Mouse (Mus musculus): ENCODE measurements at regions not wholly inside any gene's neighbourhood (a gene's known extent, or its start where the extent isn't known, plus 50 kb on each side); places are given as distances from the start of the nearest gene placed in this dataset.

DNA sequence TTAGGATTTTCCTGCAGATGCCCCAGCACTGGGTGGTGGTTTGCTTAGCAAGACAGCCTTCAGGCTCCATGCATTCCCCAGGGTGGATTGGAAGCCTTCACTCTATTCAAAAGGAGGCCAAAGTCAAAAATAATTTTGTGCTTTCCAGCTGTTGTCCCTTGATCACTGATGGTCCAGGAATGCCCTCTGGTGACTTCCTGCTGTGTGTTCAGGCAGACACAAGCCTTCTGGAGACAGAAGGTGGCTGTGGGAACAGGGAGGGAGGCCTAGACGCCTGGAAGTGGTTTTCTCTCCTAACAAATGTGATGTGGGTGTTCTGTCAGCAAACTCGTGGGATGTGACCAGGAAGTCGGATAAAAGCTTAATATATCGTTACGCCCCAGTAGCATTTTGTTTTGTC, 81.3 kb downstream of the Atp6ap1l start:
- no peak for DNase-seq (ENCODE audit: low spot score)

- DNase-seq (ENCODE audit: low spot score), result no peak
These were observed 83.3 kb downstream of the Atp6ap1l start for GRCm38 (mm10) chr13:90821898-90822297.

DNA sequence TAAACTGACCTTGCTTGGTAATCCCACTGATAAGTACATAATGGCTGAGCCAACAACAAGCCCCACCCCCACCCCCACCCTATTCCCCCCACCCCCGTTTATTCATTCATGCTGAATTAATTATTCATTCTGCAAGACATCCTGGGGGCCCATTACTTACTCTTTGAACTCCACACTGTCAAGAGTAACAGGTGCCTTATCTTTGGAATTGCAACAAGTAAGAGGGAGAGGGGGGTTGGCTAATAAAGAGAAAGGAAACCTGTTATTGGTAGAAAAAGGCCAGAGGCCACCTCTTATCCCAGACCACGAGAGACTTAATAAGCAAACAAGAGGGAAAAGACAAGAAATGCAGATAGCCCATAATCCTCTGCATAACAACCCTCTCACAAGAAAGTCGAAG, 84.7 kb downstream of the Atp6ap1l start:
- no peak for DNase-seq (ENCODE audit: low spot score)

GRCm38 (mm10) chr13:90819934-90820333, 85.2 kb downstream of the Atp6ap1l start:
- no peak for DNase-seq (ENCODE audit: low spot score)

- DNase-seq (ENCODE audit: low spot score), result no peak
These were observed 90.8 kb downstream of the Atp6ap1l start for GRCm38 (mm10) chr13:90814174-90814865.

DNA sequence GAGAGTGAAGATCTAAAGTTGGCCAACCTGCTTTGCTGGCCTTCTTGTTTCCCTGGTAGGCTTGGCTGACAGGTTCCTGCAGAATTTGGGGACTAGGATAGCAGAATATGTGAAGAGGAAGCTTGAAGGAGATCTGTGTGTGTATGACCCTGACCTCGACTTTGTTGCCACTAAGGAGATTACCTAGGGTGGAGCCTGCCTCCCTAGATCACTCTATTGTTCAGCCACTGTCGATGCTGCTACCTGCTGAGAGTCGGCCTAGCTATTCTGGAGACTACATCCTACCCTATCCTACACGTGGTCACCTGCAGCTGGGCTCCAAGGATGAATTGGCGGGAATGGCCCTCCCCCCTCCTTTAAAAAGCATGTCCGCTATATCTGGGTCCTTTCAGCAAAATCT, 95.1 kb downstream of the Atp6ap1l start:
- no peak for DNase-seq (ENCODE audit: low spot score)

DNA sequence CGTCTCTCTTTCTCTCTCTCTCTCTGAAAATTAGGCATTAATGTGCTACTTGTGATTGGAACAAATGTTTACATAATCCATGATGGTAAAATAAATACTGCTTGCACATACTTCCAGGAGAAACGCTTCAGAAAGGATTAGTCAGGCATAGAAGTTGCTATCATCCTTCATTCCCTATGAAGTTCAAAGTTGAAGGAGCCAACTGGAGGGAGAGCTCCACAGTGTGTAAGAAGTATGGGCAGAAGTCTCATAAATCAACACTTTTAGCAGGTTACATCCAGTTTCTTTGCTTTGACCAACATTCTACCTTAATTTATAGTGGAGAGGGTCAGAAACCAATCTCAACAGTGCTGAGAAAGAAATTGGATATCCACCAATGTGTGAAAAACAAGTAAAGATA, 105.5 kb downstream of the Atp6ap1l start:
- no peak for DNase-seq (ENCODE audit: low spot score)

DNA sequence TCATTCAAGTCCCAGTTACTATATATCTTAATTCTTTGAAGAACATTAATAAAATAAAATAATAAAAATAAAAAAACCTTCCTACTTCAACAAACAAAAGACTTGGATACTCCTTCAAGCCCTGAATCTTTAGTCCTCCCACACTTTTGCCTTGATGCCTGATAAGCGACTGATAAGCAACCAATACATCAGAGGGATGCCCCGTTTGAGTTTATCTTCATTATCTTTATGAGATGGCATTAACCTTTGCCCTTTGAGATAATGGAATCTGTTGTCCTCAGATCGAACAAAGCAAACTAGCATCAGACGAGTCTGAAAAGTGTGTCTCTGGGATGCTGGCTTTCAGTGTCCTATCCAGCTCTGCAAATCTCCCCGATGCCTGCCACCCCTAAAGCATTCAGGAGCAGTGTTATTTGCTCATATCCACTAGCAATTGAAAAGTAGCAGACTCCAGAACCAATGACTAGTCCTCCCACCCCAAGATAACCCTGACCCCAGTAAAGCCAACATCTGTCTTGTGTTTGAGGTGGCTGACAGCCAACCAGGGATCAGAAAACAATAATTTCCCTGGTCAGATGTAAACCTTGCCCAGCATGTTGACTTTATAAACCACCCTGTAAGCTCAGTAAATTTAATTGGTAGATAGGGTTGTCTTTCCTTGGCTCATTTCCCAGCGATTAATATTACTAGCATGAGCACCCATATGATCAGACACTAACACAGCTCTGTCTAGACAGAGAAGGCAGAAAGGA, 106.2 kb downstream of the Atp6ap1l start:
- no peak for DNase-seq (ENCODE audit: low spot score)

- no peak for DNase-seq (ENCODE audit: low spot score)
These were observed 106.8 kb downstream of the Atp6ap1l start for GRCm38 (mm10) chr13:90798381-90798780.

DNA sequence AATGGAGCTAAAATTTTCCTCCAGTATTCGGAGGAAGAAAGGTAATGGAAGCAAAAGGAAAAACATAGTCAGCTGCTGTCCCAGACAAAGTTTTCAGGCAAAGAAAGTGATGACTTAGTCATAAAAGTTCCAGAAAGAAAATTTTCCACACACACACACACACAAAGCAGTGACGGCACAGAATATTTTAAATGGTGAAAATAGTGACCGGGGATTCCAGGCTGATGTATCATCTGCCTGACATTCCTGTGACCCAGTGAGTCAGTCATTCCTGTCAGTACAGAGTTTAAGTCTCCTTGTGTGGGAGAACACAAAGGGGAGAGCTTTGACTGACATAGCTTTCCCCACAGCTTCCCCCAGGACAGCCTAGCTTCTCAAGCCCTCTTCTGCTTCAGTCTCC, 107.9 kb downstream of the Atp6ap1l start:
- DNase-seq (ENCODE audit: low spot score), result no peak

- no peak for DNase-seq (ENCODE audit: low spot score)
These were observed 108.3 kb downstream of the Atp6ap1l start for GRCm38 (mm10) chr13:90796809-90797208.

GRCm38 (mm10) chr13:90782435-90782834, 122.7 kb downstream of the Atp6ap1l start:
- DNase-seq (ENCODE audit: low spot score), result no peak

GRCm38 (mm10) chr13:90781974-90782373, 123.2 kb downstream of the Atp6ap1l start:
- DNase-seq (ENCODE audit: low spot score), result no peak

GRCm38 (mm10) chr13:90777952-90778298, 127.2 kb downstream of the Atp6ap1l start:
- no peak for DNase-seq (ENCODE audit: low spot score)

- DNase-seq (ENCODE audit: low spot score), result no peak
These were observed 127.8 kb downstream of the Atp6ap1l start for GRCm38 (mm10) chr13:90777123-90777951.

DNA sequence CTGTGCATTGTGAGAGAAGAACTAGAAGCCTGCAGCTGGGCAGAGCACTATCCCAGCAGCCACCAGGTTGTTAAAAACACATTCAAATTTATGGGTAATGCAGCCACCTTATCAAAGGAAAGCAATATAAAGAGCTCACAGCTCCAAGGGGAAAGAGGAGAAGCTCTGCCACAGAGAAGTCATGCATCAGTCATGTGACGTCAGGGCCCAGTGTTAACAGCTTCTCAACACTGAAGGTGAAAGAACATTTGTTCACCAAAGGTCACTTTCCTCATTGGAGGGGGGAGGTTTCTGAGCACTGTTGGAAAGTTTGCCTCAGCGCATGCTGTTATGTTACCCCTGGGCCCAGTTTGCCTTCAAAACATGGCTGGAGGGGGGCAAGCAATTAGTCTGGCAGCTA, 143.0 kb downstream of the Atp6ap1l start:
- no peak for DNase-seq (ENCODE audit: low spot score)

DNA sequence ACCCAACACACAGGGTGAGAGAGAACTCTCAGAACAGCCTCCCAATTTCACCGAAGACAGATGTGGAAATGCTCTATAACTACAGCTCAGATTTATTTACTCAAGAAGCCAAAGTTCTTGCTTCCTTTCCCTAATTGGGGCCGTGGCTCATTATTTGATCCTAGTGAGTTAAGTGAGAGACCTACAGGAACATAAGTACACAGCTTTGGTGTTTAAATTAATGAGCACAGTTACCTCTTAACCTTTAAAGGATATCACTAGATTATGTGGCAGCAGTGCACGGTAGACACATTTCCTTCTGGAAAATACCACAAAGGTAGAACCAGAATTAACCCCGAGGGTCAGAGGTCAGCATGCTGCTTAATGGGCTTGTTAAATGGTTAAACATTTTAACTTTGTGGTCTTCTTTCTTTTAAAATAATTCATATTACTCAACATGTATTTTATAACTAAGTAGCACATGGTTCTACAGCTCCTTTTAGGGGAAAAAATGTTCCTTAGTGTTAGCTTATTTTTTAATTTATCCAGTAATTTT, 144.6 kb downstream of the Atp6ap1l start:
- no peak for DNase-seq (ENCODE audit: low spot score)

DNA sequence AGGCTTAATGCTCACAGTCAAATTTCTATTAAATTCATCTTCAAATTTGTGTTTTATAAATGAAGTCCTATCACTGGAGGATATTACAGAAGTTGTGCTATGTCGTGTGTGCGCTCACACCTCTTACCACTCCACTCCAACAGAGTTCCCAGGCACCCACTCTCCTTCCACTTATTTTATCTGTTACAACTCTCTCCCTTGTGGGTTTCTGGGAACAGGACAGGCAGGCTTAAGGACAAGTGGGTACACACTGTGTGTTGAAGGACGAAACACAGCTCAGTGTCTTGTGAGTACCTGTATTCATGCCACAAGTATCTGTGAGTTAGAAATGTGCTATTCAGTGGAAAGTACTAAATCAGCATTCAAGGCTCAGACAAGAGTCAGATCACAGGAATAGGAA, 150.7 kb downstream of the Atp6ap1l start:
- no peak for DNase-seq (ENCODE audit: low spot score)

- DNase-seq (ENCODE audit: low spot score), result no peak
These were observed 155.4 kb downstream of the Atp6ap1l start for GRCm38 (mm10) chr13:90749741-90750140.

DNA sequence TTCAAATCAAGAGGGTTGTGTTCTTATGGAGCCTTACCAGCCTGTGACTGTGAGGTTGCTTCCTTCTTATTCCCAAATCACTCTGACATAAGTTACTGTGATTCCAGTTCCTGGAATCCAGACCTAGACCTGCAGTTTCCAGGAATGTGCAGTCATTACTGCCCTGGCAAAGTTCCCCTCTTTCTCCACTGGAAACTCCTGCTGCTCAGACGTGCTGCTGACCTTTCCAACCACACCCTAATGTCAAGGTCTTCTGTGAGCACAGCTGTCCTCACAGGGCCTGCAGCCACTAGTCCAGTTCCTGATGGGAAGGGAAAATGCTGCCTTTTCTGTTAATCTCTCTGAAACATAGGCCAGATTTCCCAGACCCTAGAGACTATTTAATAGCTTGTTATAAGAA, 160.1 kb downstream of the Atp6ap1l start:
- DNase-seq (ENCODE audit: low spot score), result no peak

DNA sequence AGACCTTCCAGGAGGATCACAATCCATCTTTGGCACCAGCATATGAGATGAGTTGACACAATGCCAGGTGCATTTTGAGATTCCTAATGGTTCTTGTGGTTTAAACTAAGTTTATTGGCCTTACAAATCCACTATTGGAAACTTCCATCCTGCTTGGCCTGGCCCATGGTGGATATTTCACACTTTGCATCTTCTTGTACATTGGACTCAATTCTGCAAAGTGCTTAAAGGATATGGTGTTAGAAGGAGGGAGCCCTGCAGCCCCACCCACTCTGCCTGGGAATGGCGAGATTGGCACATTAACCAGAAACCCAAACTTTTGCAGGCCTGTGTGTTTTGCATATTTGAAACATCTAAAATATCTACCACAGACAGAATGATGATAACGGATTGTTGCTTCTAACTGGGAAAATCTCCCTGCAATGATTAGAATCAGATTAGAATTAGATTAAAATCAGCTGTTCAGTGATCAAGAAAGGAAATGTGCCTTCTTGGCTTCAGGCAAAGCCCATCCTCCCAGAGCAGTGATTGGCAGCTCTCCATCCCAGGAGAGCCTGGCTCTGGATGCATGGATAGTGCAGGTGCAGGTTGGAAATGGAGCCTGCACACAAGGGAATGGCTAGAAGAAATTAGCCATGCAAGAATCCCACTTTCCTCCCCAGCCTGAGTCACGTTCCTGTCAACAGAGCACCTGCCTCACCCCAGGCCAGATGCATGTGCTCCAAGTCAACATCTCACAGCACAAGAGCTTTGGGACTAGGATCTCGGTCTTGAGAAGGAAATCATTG, 162.3 kb downstream of the Atp6ap1l start:
- no peak for DNase-seq (ENCODE audit: low spot score)

GRCm38 (mm10) chr13:90739797-90740196, 165.4 kb downstream of the Atp6ap1l start:
- DNase-seq (ENCODE audit: low spot score), result no peak
